Mouse (Mus musculus) neural tube, postnatal 0 days (tissue): ENCODE data around the gene Dcxr. TPM values are rescaled to one million over a fixed set of nuclear protein-coding genes. Genes with fewer than 3 reads are reported as not detected.

Experiments
- polyA plus RNA-seq: library from polyadenylated mRNA; unstranded; fragments of >200 nt; fragmentation: Nextera tagmentation; extraction: Ambion mirVana; gene quantifications from 2 replicates; pipeline ENCODE4 v1.2.1, GENCODE M21; 2015

Dcxr gene
- polyA plus RNA-seq, result 25.0 and 27.0 TPM in 2 replicates

DNA sequence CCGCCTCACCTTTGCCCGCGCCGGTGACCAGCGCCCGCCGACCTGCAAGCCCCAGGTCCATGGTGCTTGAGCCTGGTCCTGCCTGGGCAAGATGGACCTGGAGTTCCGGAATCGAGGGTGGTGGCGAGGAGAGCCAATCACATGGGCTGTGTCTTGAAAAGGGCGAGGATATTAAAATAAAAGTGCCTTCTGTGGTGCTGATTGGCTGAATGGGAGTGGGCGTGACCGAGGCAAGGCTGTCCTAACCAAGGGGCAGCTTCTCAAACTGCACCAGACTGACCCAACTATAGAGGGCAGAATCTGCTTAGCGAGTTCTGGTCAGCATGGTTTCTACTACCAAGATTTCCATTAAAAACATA, at the start of gene Dcxr:
Gene Dcxr, minus strand, starts transcription at position 113 of the 359 bp plus-strand sequence.

DNA sequence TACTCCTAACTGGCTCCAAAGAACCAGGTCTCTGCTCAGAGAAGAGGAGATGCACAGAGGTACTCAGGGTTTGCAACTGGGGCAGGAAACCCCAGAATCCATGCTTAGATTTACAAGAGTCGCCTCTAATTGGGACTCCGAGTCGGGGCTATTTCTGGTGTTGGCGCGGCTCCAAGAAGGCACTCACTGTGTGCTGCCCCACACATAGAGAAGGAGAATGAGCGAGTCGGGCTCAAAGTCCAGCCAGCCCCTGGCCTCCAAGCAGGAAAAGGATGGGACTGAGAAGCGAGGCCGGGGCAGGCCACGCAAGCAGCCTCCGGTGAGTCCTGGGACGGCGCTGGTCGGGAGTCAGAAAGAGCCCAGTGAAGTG, 35.6 kb upstream of the Dcxr start, which contains the start of gene Hmga1b:
Gene Hmga1b, plus strand, starts transcription at position 123 of the 370 bp plus-strand sequence.

DNA sequence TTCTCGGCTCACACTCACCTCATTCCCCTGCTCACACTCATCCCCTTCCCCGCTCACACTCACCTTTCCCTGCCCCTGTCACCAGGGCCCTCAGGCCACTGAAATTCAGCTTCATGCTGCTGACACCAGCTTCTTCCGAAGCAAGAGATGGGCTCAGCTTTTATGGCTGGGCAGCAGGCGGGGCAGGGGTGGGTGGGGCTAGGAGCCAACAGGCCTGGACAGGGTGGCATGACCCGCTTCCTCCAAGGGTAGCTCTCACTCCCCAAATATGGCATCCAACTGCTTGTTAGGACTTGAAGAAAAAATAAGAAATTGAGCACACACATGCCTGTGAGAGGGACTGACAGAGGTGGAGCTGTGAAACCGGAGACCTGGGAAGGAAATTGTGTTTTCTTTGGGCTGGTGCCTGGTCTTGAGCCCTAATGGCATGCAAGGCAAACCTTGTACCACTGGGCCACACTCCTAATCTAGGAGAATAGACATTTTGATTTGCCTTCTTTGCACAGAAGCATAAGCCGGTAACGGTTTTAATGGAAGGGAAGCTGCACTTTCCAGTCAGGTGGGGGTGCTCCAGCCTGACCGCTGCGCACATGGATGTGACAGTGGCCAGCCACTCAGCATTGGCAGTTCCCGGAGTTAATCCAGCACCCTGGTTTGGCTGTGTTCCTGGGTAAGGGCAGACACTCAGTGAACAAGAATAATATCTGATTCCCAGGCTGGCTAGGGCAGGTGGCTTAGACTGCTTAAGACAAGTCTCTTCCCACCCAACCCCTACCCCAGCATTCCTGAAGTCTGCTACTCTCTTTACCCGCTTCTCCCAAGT, 5.0 kb upstream of the Dcxr start, which contains the start of gene Cbr2:
Gene Cbr2, minus strand, starts transcription at position 257 of the 823 bp plus-strand sequence.

DNA sequence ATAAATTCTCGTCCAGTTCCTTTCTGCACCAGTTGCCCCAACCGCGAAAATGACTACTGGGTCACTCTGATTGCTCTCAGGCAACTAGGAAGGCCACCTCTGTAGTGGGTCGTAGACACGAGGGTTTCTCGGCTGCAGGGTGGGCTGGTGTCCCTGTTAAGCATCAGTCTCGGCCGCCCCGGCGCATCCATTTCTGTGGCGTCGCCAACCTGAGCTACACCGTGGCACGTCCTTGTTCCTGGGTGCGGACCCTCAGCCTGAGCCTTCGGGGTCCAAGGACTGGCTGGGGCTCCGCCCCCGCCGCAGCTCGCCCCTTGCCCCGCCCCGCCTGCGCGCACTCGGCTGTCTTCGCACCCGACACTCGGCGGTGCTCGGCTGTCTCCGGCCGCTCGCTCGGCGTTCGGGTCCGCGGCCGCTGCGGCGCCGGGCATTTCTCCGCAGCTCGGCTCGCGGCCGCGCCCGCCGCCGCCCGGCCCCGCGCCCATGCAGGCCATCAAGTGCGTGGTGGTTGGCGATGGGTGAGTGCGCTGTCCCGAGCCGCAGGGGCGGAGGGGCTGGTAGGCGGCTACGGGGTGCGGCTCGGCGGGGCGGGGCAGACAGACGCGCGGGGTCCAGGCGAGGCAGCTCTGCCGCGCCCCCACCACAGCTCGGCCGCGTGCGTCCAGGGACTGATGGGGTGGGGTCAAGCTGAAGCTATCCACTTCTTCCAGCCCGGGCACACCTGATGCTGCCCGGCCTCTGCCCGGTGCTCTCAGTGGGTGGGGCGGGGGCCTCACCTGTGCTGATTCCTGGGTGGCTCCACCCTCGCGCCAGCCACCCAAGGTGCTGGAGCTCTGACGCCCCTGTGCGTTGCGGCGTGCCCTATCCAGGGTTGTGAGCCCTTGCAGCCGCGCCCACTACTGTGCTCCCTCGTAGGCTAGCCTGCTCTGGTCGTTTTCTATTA, 5.7 kb downstream of the Dcxr start, which contains the start of gene Rac3:
Gene Rac3, plus strand, starts transcription at position 347 of the 943 bp plus-strand sequence.

DNA sequence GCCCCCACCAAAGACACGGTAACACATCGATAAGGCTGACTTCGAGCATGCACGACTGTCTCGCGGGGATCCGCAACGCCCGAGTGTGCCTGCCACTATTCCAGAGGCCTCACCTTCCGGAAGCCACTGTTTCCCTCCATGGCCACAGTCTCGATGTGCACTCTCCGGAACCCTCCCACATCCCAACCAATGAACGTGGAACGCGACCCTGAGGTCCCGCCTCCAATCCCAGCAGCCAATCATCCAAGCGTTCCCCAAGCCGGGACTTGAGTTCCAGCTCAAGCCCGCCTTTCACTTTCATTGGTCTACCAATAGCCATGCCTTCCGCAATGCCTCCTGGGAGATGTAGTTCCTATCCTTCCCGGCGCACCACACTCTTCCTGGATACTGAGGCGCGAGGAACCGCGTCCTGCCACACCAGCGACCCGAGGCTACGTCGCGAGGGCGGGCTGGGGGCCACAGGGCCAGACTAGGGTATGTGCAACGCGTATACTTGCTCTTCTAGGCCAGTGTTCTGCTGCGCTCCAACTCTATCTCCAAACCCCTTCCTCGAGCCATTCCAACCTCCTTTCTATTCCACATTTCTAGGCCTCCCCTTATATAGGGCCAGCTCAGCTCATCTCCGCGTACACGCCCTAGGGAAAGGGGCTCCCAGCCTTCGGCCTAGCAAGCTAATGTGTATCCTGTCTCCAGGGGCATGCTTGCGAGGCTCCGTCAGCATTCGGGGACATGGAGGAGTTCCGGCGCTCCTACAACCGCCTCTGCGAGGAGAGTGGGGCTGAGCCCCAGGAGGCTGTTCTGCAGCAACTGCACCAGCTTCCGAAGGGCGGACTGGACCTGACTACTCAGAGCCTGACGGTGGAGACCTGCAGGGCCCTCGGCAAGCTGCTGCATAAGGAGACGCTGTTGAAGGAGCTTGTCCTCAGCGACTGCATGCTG, 13.2 kb downstream of the Dcxr start, which contains the start of the genes Cenpx and Lrrc45:
Gene Cenpx, minus strand, starts transcription at position 159 of the 939 bp plus-strand sequence.
Gene Lrrc45, plus strand, starts transcription at position 346 of the 939 bp plus-strand sequence.

Other genes starting within 250 kb of the Dcxr start
- gene Mrpl12, start 242.7 kb downstream of the Dcxr start, polyA plus RNA-seq, result 156 and 163 TPM in 2 replicates
- 29.1 and 32.5 TPM in 2 replicates for gene Slc25a10, start 235.4 kb downstream of the Dcxr start, polyA plus RNA-seq
- gene Gcgr, start 196.6 kb downstream of the Dcxr start, polyA plus RNA-seq, result 0.29 and 0.30 TPM in 2 replicates
- 238 and 259 TPM in 2 replicates for gene Mcrip1, start 177.6 kb downstream of the Dcxr start, polyA plus RNA-seq
- not detected in 2 replicates for gene Ppp1r27, start 176.1 kb downstream of the Dcxr start, polyA plus RNA-seq
- 213 and 228 TPM in 2 replicates for gene P4hb, start 154.0 kb downstream of the Dcxr start, polyA plus RNA-seq
- 444 and 484 TPM in 2 replicates for gene Arhgdia, start 145.7 kb downstream of the Dcxr start, polyA plus RNA-seq
- 163 and 172 TPM in 2 replicates for gene Alyref, start 128.9 kb downstream of the Dcxr start, polyA plus RNA-seq
- 220 and 225 TPM in 2 replicates for gene Anapc11, start 128.9 kb downstream of the Dcxr start, polyA plus RNA-seq
- 1.8 and 3.2 TPM in 2 replicates for gene Npb, start 118.8 kb downstream of the Dcxr start, polyA plus RNA-seq
- 162 and 185 TPM in 2 replicates for gene Pcyt2, start 109.3 kb downstream of the Dcxr start, polyA plus RNA-seq
- gene Sirt7, start 102.0 kb downstream of the Dcxr start, polyA plus RNA-seq, result 42.3 and 44.0 TPM in 2 replicates
- 47.6 and 50.2 TPM in 2 replicates for gene Mafg, start 93.7 kb downstream of the Dcxr start, polyA plus RNA-seq
- gene Pycr1, start 83.5 kb downstream of the Dcxr start, polyA plus RNA-seq, result 8.8 and 9.5 TPM in 2 replicates
- 1.6 and 2.8 TPM in 2 replicates for gene Myadml2, start 79.1 kb downstream of the Dcxr start, polyA plus RNA-seq
- gene Notum, start 66.1 kb downstream of the Dcxr start, polyA plus RNA-seq, result 13.9 and 15.4 TPM in 2 replicates
- 134 and 150 TPM in 2 replicates for gene Aspscr1, start 54.3 kb downstream of the Dcxr start, polyA plus RNA-seq
- gene Cenpx, start 13.5 kb downstream of the Dcxr start, polyA plus RNA-seq, result 103 and 104 TPM in 2 replicates
- 45.3 and 62.8 TPM in 2 replicates for gene Lrrc45, start 13.4 kb downstream of the Dcxr start, polyA plus RNA-seq
- 617 and 689 TPM in 2 replicates for gene Rac3, start 5.8 kb downstream of the Dcxr start, polyA plus RNA-seq
- gene Cbr2, start 4.8 kb upstream of the Dcxr start, polyA plus RNA-seq, result 4.1 and 4.5 TPM in 2 replicates
- gene Hmga1b, start 35.5 kb upstream of the Dcxr start, polyA plus RNA-seq, result 1.8 and 2.9 TPM in 2 replicates
- 98.9 and 123 TPM in 2 replicates for gene Rfng, start 56.9 kb upstream of the Dcxr start, polyA plus RNA-seq
- 236 and 269 TPM in 2 replicates for gene Gps1, start 57.0 kb upstream of the Dcxr start, polyA plus RNA-seq
- 34.8 and 41.7 TPM in 2 replicates for gene Dus1l, start 69.1 kb upstream of the Dcxr start, polyA plus RNA-seq
- 47.3 and 79.1 TPM in 2 replicates for gene Fasn, start 97.3 kb upstream of the Dcxr start, polyA plus RNA-seq
- gene Ccdc57, start 205.6 kb upstream of the Dcxr start, polyA plus RNA-seq, result 4.0 and 4.1 TPM in 2 replicates
- gene Slc16a3, start 221.2 kb upstream of the Dcxr start, polyA plus RNA-seq, result 3.7 and 4.1 TPM in 2 replicates